Mouse (Mus musculus): ENCODE data around the gene Hist1h3c. TPM values are rescaled to one million over a fixed set of nuclear protein-coding genes. Genes with fewer than 3 reads are reported as not detected.
A peak's percentile ranks its signal among the peaks of the same experiment; 100 is the strongest.

The Hist1h3c gene
- polyA plus RNA-seq, 1 experiment, result 2.5 TPM

GRCm38 (mm10) chr13:23760972-23761864 is 15.8 kb upstream of the Hist1h3c start, which contains the start of gene Hist1h4a:
Hist1h4a (minus strand) TSS chr13:23761230.
- peak within 1 kb of the TSS; percentile 96 for H3K4me2 ChIP-seq (ENCODE audit: low read depth)
- no peak within 1 kb of the TSS for H3ac ChIP-seq (ENCODE audit: control insufficient read depth, insufficient read length)
- H3K79me2 ChIP-seq (ENCODE audit: control insufficient read depth, insufficient read depth), result no peaks in the 10 kb centered on the region
- TF ChIP-seq REST (IDR thresholded peaks at IDR 0.05; ENCODE audit: insufficient read depth, insufficient read length), result no peak
- no peak for TF ChIP-seq TCF3 (IDR thresholded peaks at IDR 0.05; ENCODE audit: insufficient read length, low read depth)
- no peak for TF ChIP-seq MYOG (IDR thresholded peaks at IDR 0.05; ENCODE audit: control insufficient read depth in 1 of 3, insufficient read depth in 1 of 3, insufficient read length in 2 of 3, low read depth in 2 of 3)
- no peak for TF ChIP-seq MYOD1 (IDR thresholded peaks at IDR 0.05; ENCODE audit: control insufficient read depth in 1 of 3, insufficient read length in 2 of 3, low read depth in 2 of 3)
- TF ChIP-seq SRF (IDR thresholded peaks at IDR 0.05; ENCODE audit: control insufficient read depth, insufficient read length, low read depth), result peak; percentile 46
- no peak for TF ChIP-seq MAX (IDR thresholded peaks at IDR 0.05; ENCODE audit: low read depth)
- TF ChIP-seq E2F4 (IDR thresholded peaks at IDR 0.05; ENCODE audit: insufficient read depth), result peak; percentile 94
- no peak for TF ChIP-seq TCF12 (IDR thresholded peaks at IDR 0.05; ENCODE audit: insufficient read depth, poor library complexity, severe bottlenecking)
- TF ChIP-seq POLR2AphosphoS2 (IDR thresholded peaks at IDR 0.05; ENCODE audit: insufficient read length, low read depth), result peak; percentile 91
- TF ChIP-seq CEBPB (IDR thresholded peaks at IDR 0.05; ENCODE audit: insufficient read depth, poor library complexity, severe bottlenecking), result no peak
- TF ChIP-seq USF1 (IDR thresholded peaks at IDR 0.05; ENCODE audit: low read depth), result no peak
- TF ChIP-seq POLR2A (IDR thresholded peaks at IDR 0.05; ENCODE audit: insufficient read length, low read depth), result peak; percentile 77
- H3K36me3 ChIP-seq (ENCODE audit: control insufficient read depth, insufficient read depth), result no peaks in the 10 kb centered on the region
- peak within 1 kb of the TSS; percentile 29 for H3K4me3 ChIP-seq
- H3K27me3 ChIP-seq (ENCODE audit: control insufficient read depth, insufficient read depth, insufficient read length), result no peaks in the 10 kb centered on the region

- Histone ChIP-seq H3ac (ENCODE audit: control insufficient read depth, insufficient read length) (no peak overlapping the region), H3K27me3 (ENCODE audit: control insufficient read depth, insufficient read depth, insufficient read length) (no peaks in the 10 kb centered on the region)
- TF ChIP-seq TCF12 (IDR thresholded peaks at IDR 0.05; ENCODE audit: insufficient read depth, poor library complexity, severe bottlenecking) (no peak), TCF3 (IDR thresholded peaks at IDR 0.05; ENCODE audit: insufficient read length, low read depth) (no peak), CEBPB (IDR thresholded peaks at IDR 0.05; ENCODE audit: insufficient read depth, poor library complexity, severe bottlenecking) (no peak)
Measured at GRCm38 (mm10) chr13:23760240-23760971, 15.0 kb upstream of the Hist1h3c start.

GRCm38 (mm10) chr13:23759916-23760239 is 14.5 kb upstream of the Hist1h3c start:
- Histone ChIP-seq H3K27me3 (ENCODE audit: control insufficient read depth, insufficient read depth, insufficient read length) (no peaks in the 10 kb centered on the region), H3K4me3 (peak overlapping the region; percentile 29), H3K79me2 (ENCODE audit: control insufficient read depth, insufficient read depth) (no peaks in the 10 kb centered on the region), H3K36me3 (ENCODE audit: control insufficient read depth, insufficient read depth) (no peaks in the 10 kb centered on the region), H3ac (ENCODE audit: control insufficient read depth, insufficient read length) (no peak overlapping the region), H3K4me2 (ENCODE audit: low read depth) (peak overlapping the region; percentile 96)
- TF ChIP-seq POLR2A (IDR thresholded peaks at IDR 0.05; ENCODE audit: insufficient read length, low read depth), result no peak
- no peak for TF ChIP-seq MAX (IDR thresholded peaks at IDR 0.05; ENCODE audit: low read depth)
- TF ChIP-seq TCF3 (IDR thresholded peaks at IDR 0.05; ENCODE audit: insufficient read length, low read depth), result no peak
- no peak for TF ChIP-seq TCF12 (IDR thresholded peaks at IDR 0.05; ENCODE audit: insufficient read depth, poor library complexity, severe bottlenecking)
- TF ChIP-seq SRF (IDR thresholded peaks at IDR 0.05; ENCODE audit: control insufficient read depth, insufficient read length, low read depth), result no peak
- no peak for TF ChIP-seq CEBPB (IDR thresholded peaks at IDR 0.05; ENCODE audit: insufficient read depth, poor library complexity, severe bottlenecking)
- no peak for TF ChIP-seq MYOG (IDR thresholded peaks at IDR 0.05; ENCODE audit: control insufficient read depth in 1 of 3, insufficient read depth in 1 of 3, insufficient read length in 2 of 3, low read depth in 2 of 3)
- TF ChIP-seq USF1 (IDR thresholded peaks at IDR 0.05; ENCODE audit: low read depth), result no peak
- TF ChIP-seq POLR2AphosphoS2 (IDR thresholded peaks at IDR 0.05; ENCODE audit: insufficient read length, low read depth), result no peak
- TF ChIP-seq MYOD1 (IDR thresholded peaks at IDR 0.05; ENCODE audit: control insufficient read depth in 1 of 3, insufficient read length in 2 of 3, low read depth in 2 of 3), result no peak
- TF ChIP-seq E2F4 (IDR thresholded peaks at IDR 0.05; ENCODE audit: insufficient read depth), result no peak
- TF ChIP-seq REST (IDR thresholded peaks at IDR 0.05; ENCODE audit: insufficient read depth, insufficient read length), result no peak

More at GRCm38 (mm10) chr13:23760240-23760971, 15.0 kb upstream of the Hist1h3c start:
- Histone ChIP-seq H3K4me3 (peak overlapping the region; percentile 29), H3K4me2 (ENCODE audit: low read depth) (peak overlapping the region; percentile 96), H3K79me2 (ENCODE audit: control insufficient read depth, insufficient read depth) (no peaks in the 10 kb centered on the region), H3K36me3 (ENCODE audit: control insufficient read depth, insufficient read depth) (no peaks in the 10 kb centered on the region)

GRCm38 (mm10) chr13:23759251-23759771 is 13.9 kb upstream of the Hist1h3c start:
- Histone ChIP-seq H3K4me3 (peak overlapping the region; percentile 29), H3K27me3 (ENCODE audit: control insufficient read depth, insufficient read depth, insufficient read length) (no peaks in the 10 kb centered on the region), H3ac (ENCODE audit: control insufficient read depth, insufficient read length) (no peak overlapping the region), H3K36me3 (ENCODE audit: control insufficient read depth, insufficient read depth) (no peaks in the 10 kb centered on the region), H3K79me2 (ENCODE audit: control insufficient read depth, insufficient read depth) (no peaks in the 10 kb centered on the region), H3K4me2 (ENCODE audit: low read depth) (peak overlapping the region; percentile 96)
- TF ChIP-seq TCF12 (IDR thresholded peaks at IDR 0.05; ENCODE audit: insufficient read depth, poor library complexity, severe bottlenecking) (no peak), MYOG (IDR thresholded peaks at IDR 0.05; ENCODE audit: control insufficient read depth in 1 of 3, insufficient read depth in 1 of 3, insufficient read length in 2 of 3, low read depth in 2 of 3) (no peak), USF1 (IDR thresholded peaks at IDR 0.05; ENCODE audit: low read depth) (no peak), MYOD1 (IDR thresholded peaks at IDR 0.05; ENCODE audit: control insufficient read depth in 1 of 3, insufficient read length in 2 of 3, low read depth in 2 of 3) (no peak), CEBPB (IDR thresholded peaks at IDR 0.05; ENCODE audit: insufficient read depth, poor library complexity, severe bottlenecking) (no peak), SRF (IDR thresholded peaks at IDR 0.05; ENCODE audit: control insufficient read depth, insufficient read length, low read depth) (no peak), POLR2AphosphoS2 (IDR thresholded peaks at IDR 0.05; ENCODE audit: insufficient read length, low read depth) (no peak), TCF3 (IDR thresholded peaks at IDR 0.05; ENCODE audit: insufficient read length, low read depth) (no peak), REST (IDR thresholded peaks at IDR 0.05; ENCODE audit: insufficient read depth, insufficient read length) (no peak), MAX (IDR thresholded peaks at IDR 0.05; ENCODE audit: low read depth) (no peak), POLR2A (IDR thresholded peaks at IDR 0.05; ENCODE audit: insufficient read length, low read depth) (no peak), E2F4 (IDR thresholded peaks at IDR 0.05; ENCODE audit: insufficient read depth) (no peak)

Measured in myocyte (in vitro differentiated cells).